Mouse (Mus musculus): ENCODE results near the gene Plac9b. TPM values are rescaled to one million over a fixed set of nuclear protein-coding genes. Genes with fewer than 3 reads are reported as not detected.

Plac9b gene
- polyA plus RNA-seq (2012; rRNA removed) = 39.2 and 41.2 TPM in 2 replicates

GRCm38 (mm10) chr14:26182380-26182779, at the start of gene Plac9b:
TSS of gene Plac9b (minus strand) at chr14:26182480.

GRCm38 (mm10) chr14:26206926-26207247, 24.6 kb upstream of the Plac9b start, which contains the start of gene Tmem254b:
TSS of gene Tmem254b (minus strand) at chr14:26207041.

GRCm38 (mm10) chr14:26118150-26118549, 64.1 kb downstream of the Plac9b start, which contains the start of gene Duxbl2:
TSS of gene Duxbl2 (plus strand) at chr14:26118349.

Other genes with a start within 250 kb of the Plac9b start
- gene Cphx1, start 244.2 kb downstream of the Plac9b start, polyA plus RNA-seq (2012; rRNA removed) = 0.88 and 1.0 TPM in 2 replicates
- 0.42 TPM in 1 of 2 replicates, not detected in the other for gene Duxbl1, start 203.9 kb downstream of the Plac9b start, polyA plus RNA-seq (2012; rRNA removed)
- gene Gm9780, start 139.8 kb downstream of the Plac9b start, polyA plus RNA-seq (2012; rRNA removed) = 262 and 350 TPM in 2 replicates
- gene Tmem254c, start 115.1 kb downstream of the Plac9b start, polyA plus RNA-seq (2012; rRNA removed) = 59.4 and 117 TPM in 2 replicates
- gene Cphx2, start 101.0 kb downstream of the Plac9b start, polyA plus RNA-seq (2012; rRNA removed) = not detected in 2 replicates
- not detected in 2 replicates for gene Cphx3, start 100.2 kb downstream of the Plac9b start, polyA plus RNA-seq (2012; rRNA removed)
- gene Duxbl2, start 64.1 kb downstream of the Plac9b start, polyA plus RNA-seq (2012; rRNA removed) = 0.10 and 0.51 TPM in 2 replicates
- 70.6 and 71.6 TPM in 2 replicates for gene Tmem254b, start 24.6 kb upstream of the Plac9b start, polyA plus RNA-seq (2012; rRNA removed)
- gene Duxbl3, start 75.5 kb upstream of the Plac9b start, polyA plus RNA-seq (2012; rRNA removed) = 0.07 and 0.37 TPM in 2 replicates

Data from colon, adult 2 months (tissue).